Mouse (Mus musculus) stomach, embryonic 16.5 days (tissue): ENCODE results near the gene Nalcn. TPM values are rescaled to one million over a fixed set of nuclear protein-coding genes. Genes with fewer than 3 reads are reported as not detected.
A peak's percentile ranks its signal among the peaks of the same experiment; 100 is the strongest.
"Not testable (repeated sequence)": the region's sequence is repeated elsewhere in the genome, so short reads cannot be mapped to it uniquely, and the experiment has no call there.

Experiments used
- ATAC-seq: fragments of 200-750 bp; cut with Nextera tagmentation; 2 replicates; pipeline ENCODE4 v1.8.0; 2017; ENCODE audit warnings: moderate number of reproducible peaks, moderate TSS enrichment; ENCODE audit not compliant: insufficient read depth, low FRiP score
- H3K27ac ChIP-seq: fragments of 300-500 bp; sonication (generic); 2 replicates; pipeline ENCODE4 v1.5.1; 2014; ENCODE audit warnings: low read length
- H3K27me3 ChIP-seq: fragments of 300-500 bp; sonication (generic); 2 replicates; pipeline ENCODE4 v1.6.1; 2014; ENCODE audit warnings: low read length, control low read depth, mixed read lengths; ENCODE audit not compliant: control insufficient read depth, insufficient read depth
- H3K36me3 ChIP-seq: fragments of 300-500 bp; sonication (generic); 2 replicates; pipeline ENCODE4 v1.6.1; 2014; ENCODE audit warnings: low read length; ENCODE audit not compliant: control insufficient read depth, insufficient read depth
- H3K4me1 ChIP-seq: fragments of 300-500 bp; sonication (generic); 2 replicates; pipeline ENCODE4 v1.6.1; 2014; ENCODE audit warnings: low read length, control low read depth, mixed read lengths; ENCODE audit not compliant: control insufficient read depth, insufficient read depth
- H3K4me2 ChIP-seq: fragments of 300-500 bp; sonication (generic); 2 replicates; pipeline ENCODE4 v1.6.1; 2014; ENCODE audit warnings: low read depth, low read length, mixed read lengths
- H3K4me3 ChIP-seq: fragments of 300-500 bp; sonication (generic); replicated peaks from 2 replicates; pipeline ENCODE4 v1.5.1; 2014; ENCODE audit warnings: mild to moderate bottlenecking, low read length
- H3K9ac ChIP-seq: fragments of 300-500 bp; sonication (generic); 2 replicates; pipeline ENCODE4 v1.6.1; 2014; ENCODE audit warnings: low read length
- H3K9me3 ChIP-seq: fragments of 300-500 bp; sonication (generic); replicated peaks from 2 replicates; pipeline ENCODE4 v1.6.1; 2016; ENCODE audit warnings: low read length, control low read depth; ENCODE audit not compliant: control insufficient read depth
- WGBS: fragments of 180-500 bp; shearing (Covaris S2); extraction: QIAGEN DNeasy Blood & Tissue Kit; methylation state at CpG from one replicate; pipeline ENCODE4 v1.1.7; 2014; 5-methylcytosine and 5-hydroxymethylcytosine counted together
- polyA plus RNA-seq: library from polyadenylated mRNA; unstranded; fragments of >200 nt; fragmentation: Nextera tagmentation; extraction: Ambion mirVana; gene quantifications from 2 replicates; pipeline ENCODE4 v1.2.1, GENCODE M21; 2015

Nalcn gene
- 1.1 and 1.2 TPM in 2 replicates for polyA plus RNA-seq

DNA sequence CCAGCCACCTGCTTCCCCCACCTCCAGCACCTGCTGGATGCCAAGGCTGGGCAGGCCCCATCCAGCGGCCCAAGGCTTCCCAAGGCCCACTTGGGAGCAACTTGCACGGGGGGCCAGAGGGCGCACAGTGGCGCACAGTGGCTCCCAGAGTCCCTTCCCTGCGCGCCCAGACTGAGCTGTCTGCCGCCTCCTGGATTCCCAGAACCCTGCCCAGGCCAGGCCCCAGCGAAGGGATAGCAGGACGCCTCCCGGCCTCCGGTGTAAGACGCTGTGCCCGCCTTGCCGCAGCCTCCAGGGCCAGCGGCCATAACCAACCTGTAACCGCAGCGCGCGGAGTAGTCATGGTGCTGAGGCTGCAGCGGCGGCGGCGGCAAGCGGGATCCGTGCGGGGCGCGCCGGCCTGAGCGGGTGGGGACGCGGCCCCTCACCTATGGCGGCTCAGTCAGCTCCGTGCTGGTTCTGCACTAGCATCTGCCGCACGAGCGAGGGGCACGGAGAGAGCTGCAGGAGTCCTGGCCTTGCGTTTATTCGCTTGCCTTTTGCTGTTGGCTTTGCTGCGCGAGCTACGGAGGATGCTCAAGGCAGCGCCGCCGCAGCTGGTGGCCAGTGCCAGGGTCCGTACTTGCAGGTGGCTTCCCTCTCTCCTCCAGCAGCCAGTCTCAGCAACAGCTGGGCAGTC is at the start of gene Nalcn:
Nalcn (minus strand) TSS at position 644 of the 679 bp plus-strand sequence.
- peak within 1 kb of the TSS; percentile 50 for H3K4me3 ChIP-seq
- peak within 1 kb of the TSS; percentile 77 for H3K4me2 ChIP-seq
- no peaks in the 10 kb centered on the region for H3K4me1 ChIP-seq
- ATAC-seq: peak; percentile 80
- H3K9me3 ChIP-seq: no peaks in the 10 kb centered on the region
- no peaks in the 10 kb centered on the region for H3K27me3 ChIP-seq
- H3K27ac ChIP-seq: no peak within 1 kb of the TSS
- H3K9ac ChIP-seq: peak within 1 kb of the TSS; percentile 69
- H3K36me3 ChIP-seq: no peaks in the 10 kb centered on the region
- WGBS: 2% methylated on average over 47 of the region's 47 CpGs

DNA sequence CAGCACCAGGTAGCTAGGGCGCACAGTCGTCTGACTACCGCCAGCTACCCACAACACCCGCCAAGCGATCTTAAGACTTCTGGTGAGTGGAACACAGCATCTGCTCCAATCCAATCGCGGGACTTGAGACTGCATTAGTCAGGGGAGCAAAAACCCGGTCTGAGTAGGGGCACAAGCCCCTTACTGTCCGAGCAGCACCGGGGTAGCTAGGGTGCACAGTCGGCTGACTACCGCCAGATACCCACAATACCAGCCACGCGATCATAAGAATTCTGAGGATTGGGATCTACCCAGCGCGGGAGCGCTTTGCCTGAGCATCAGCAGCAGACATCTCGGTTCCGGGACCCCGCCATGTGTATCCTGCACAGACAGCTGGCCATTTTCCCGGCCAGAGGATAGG is 44.1 kb upstream of the Nalcn start:
- H3K9ac ChIP-seq, H3K27me3 ChIP-seq, H3K4me2 ChIP-seq, ATAC-seq, H3K36me3 ChIP-seq, H3K4me3 ChIP-seq, H3K4me1 ChIP-seq, H3K9me3 ChIP-seq, H3K27ac ChIP-seq: not testable (repeated sequence)
- WGBS: 67% methylated on average over 21 of the region's 21 CpGs

DNA sequence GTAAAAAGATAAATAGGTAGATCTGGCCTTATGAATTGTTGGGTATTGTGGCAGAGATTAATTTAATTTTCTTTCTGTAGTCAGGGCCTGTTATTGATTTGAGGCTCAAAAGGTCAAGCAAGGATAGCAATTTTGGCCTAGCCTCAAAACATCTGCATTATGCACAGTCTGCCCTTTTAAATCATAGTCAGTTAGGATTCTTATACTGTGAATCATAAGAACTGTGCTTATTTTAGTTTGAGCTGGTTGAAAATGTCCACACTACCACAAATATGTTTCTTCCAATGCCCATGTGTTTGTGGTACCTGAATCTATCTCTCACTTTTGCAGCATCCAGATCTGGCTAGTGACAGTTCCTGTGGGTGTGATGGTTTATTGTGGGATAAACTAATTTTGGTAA is 37.5 kb upstream of the Nalcn start:
- H3K27me3 ChIP-seq: no peaks in the 10 kb centered on the region
- no peak for ATAC-seq
- H3K4me3 ChIP-seq: no peak overlapping the region
- no peak overlapping the region for H3K27ac ChIP-seq
- no peaks in the 10 kb centered on the region for H3K36me3 ChIP-seq
- peaks cover 5% of the 10 kb centered on the region for H3K4me1 ChIP-seq
- H3K9ac ChIP-seq: no peak overlapping the region
- no peak overlapping the region for H3K4me2 ChIP-seq
- no peaks in the 10 kb centered on the region for H3K9me3 ChIP-seq

DNA sequence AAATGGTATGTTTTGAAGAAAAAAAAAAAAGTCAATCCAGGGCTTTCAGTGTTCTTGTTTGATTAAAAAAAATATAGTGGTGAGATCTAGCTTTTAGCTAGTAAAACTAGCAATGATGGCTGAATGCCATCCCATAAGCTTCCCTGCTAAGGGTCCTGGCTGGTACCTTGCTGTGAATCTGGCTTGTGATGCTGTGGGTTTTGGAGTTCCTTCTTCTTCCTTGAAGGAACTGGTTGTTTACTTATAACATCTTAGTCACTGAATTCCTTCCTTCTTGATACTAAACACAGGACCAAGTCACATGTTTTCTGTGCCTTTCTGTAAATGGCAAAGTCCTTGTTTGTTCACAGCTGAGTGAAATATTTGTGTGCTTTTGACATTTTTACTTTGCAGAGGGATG is 36.3 kb upstream of the Nalcn start:
- Histone ChIP-seq H3K27me3 (no peaks in the 10 kb centered on the region), H3K36me3 (no peaks in the 10 kb centered on the region), H3K4me3 (no peak overlapping the region), H3K9me3 (no peaks in the 10 kb centered on the region), H3K27ac (no peak overlapping the region), H3K9ac (no peak overlapping the region), H3K4me2 (no peak overlapping the region), H3K4me1 (peaks cover 5% of the 10 kb centered on the region)
- ATAC-seq: no peak

DNA sequence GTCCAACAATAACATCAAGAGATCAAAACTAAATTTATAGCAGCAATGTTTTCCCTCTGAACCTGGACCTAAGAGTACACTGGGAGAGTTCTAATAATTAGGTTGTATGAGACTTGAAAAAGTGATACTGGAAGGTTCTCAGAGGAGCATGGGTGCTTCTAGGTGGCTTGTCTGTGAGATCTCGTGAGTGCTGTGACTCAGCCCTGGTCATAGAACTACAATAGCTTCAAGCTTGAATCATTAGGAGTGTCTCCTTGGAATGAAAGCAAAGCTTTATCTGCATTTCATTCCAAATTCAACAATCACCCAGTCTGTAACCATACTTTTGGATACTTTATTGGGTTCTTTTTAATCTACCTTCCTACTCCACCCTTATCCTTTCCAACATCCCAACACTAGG is 35.4 kb upstream of the Nalcn start:
- H3K27ac ChIP-seq: no peak overlapping the region
- no peaks in the 10 kb centered on the region for H3K9me3 ChIP-seq
- ATAC-seq: no peak
- peaks cover 5% of the 10 kb centered on the region for H3K4me1 ChIP-seq
- H3K36me3 ChIP-seq: no peaks in the 10 kb centered on the region
- no peaks in the 10 kb centered on the region for H3K27me3 ChIP-seq
- H3K4me3 ChIP-seq: no peak overlapping the region
- WGBS: 77% methylated on average over 1 of the region's 1 CpGs
- H3K9ac ChIP-seq: no peak overlapping the region
- H3K4me2 ChIP-seq: no peak overlapping the region

DNA sequence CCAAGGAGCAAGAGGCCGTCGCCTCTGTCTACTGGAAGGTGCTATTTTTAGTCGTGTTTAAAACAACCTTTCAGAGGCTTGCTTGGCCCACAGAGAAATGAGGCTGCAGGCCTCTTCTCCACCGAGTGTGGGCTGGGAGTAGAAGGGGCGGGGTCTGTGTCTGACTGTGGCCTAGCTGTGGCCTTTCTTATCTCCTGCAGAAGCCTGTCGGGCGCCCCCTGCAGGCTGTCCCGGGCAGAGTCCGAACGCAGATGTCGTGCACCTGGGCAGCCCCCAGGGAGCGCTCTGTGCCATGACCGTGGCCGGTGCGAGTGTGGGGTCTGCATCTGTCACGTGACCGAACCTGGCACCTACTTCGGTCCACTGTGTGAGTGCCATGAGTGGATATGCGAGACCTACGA is 34.1 kb upstream of the Nalcn start:
- Histone ChIP-seq H3K9ac (no peak overlapping the region), H3K4me2 (peak overlapping the region; percentile 21; the same call in 1 of the 2 replicates), H3K27ac (no peak overlapping the region; the same call in 1 of the 2 replicates), H3K36me3 (no peaks in the 10 kb centered on the region), H3K9me3 (no peaks in the 10 kb centered on the region), H3K27me3 (no peaks in the 10 kb centered on the region), H3K4me3 (no peak overlapping the region), H3K4me1 (peaks cover 5% of the 10 kb centered on the region)
- 19% methylated on average over 20 of the region's 20 CpGs for WGBS
- ATAC-seq: peak; percentile 84

DNA sequence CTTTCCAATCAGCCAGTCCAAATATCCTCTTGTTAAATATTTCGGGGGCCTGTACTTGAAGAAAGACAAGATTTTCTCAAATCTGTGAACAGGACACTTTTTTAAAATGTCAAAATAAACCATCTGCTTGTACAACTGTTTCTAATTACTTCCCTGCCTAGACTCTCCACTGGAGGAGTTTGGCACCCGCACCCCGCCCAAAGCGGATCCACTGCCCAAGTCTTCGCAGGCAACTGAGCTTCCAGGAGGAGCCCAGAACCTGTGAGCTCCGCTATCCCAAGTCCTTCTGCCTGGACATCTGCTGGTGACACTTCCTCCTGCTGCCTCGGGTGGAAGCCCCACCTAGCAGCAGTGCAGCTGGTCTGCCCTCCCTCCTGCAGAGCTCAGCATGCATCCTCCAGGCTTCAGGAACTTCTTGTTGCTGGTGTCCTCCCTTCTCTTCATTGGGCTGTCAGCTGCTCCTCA is 33.0 kb upstream of the Nalcn start, which contains the start of gene Itgbl1:
Itgbl1 (plus strand) TSS at position 51 of the 465 bp plus-strand sequence.
- Histone ChIP-seq H3K9ac (no peak within 1 kb of the TSS), H3K27ac (no peak within 1 kb of the TSS), H3K4me2 (no peak within 1 kb of the TSS), H3K4me1 (peaks cover 5% of the 10 kb centered on the region), H3K9me3 (no peaks in the 10 kb centered on the region), H3K4me3 (no peak within 1 kb of the TSS), H3K36me3 (no peaks in the 10 kb centered on the region), H3K27me3 (no peaks in the 10 kb centered on the region)
- WGBS: 42% methylated on average over 7 of the region's 7 CpGs
- ATAC-seq: no peak

DNA sequence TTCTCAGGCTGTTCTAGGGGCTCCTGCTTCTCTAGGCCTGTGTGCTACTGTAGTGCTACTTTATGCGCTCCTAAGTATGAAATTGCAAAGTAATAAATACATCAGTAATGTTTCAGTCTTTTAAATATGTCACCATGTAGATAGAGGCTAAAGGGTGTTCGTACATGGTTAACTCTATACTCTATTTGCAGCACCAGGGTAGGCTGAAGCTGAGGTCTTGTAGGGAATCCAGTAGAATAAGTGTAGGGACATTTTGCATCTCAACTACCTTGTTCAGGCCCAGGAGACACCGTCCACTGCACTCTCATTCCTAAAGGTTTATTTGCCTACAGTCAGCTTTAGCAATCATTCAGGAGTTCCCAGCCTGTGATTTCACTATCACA is 227 bp upstream of the Nalcn start:
- H3K27me3 ChIP-seq: no peaks in the 10 kb centered on the region
- ATAC-seq: no peak
- peak overlapping the region; percentile 50 for H3K4me3 ChIP-seq
- no peaks in the 10 kb centered on the region for H3K4me1 ChIP-seq
- peak overlapping the region; percentile 77 for H3K4me2 ChIP-seq
- no peaks in the 10 kb centered on the region for H3K9me3 ChIP-seq
- 49% methylated on average over 3 of the region's 3 CpGs for WGBS
- H3K36me3 ChIP-seq: no peaks in the 10 kb centered on the region
- peak overlapping the region; percentile 69; the same call in 1 of the 2 replicates for H3K9ac ChIP-seq
- no peak overlapping the region for H3K27ac ChIP-seq

DNA sequence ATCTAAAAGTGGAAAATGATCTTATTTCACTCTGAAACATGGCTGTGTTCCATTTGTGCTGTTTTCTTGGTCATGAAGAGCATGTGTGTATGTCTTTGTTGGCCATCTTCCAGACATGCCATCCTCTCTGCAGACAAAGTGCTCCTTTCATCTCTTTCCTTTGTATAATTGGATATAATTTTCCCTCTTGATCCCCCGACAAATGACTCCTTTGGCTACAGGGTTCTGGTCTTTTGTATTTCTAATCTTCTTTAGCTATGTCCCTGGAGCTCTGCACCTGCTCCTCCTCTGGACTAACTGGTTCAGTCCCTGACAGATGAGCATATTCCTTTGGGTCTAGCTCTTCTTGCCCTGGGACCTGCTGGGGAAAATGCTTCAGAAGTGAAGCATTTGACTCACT is 4.0 kb downstream of the Nalcn start:
- Histone ChIP-seq H3K4me3 (no peak overlapping the region), H3K9ac (no peak overlapping the region), H3K9me3 (no peaks in the 10 kb centered on the region), H3K36me3 (no peaks in the 10 kb centered on the region), H3K27ac (no peak overlapping the region), H3K4me1 (no peaks in the 10 kb centered on the region), H3K27me3 (no peaks in the 10 kb centered on the region), H3K4me2 (no peak overlapping the region)
- WGBS: 29% methylated on average over 1 of the region's 1 CpGs
- no peak for ATAC-seq
